Mouse (Mus musculus) cerebellum, adult 11 months (tissue): Measurements from ENCODE around the gene Xpnpep2.

Experiments used
- DNase-seq: peaks from one replicate; pipeline ENCODE4 v3.0.0; 2022

The Xpnpep2 gene

GRCm38 (mm10) chrX:48108394-48109315, at the start of gene Xpnpep2:
Gene Xpnpep2 (plus strand): TSS chrX:48108725.
- DNase-seq: no peak

- no peak for DNase-seq
Measured at GRCm38 (mm10) chrX:48062481-48062880, 46.0 kb upstream of the Xpnpep2 start.

GRCm38 (mm10) chrX:48064166-48064853, 44.2 kb upstream of the Xpnpep2 start:
- DNase-seq: no peak

- DNase-seq: no peak
Measured at GRCm38 (mm10) chrX:48066891-48067290, 41.6 kb upstream of the Xpnpep2 start.

GRCm38 (mm10) chrX:48071961-48072360, 36.6 kb upstream of the Xpnpep2 start:
- DNase-seq: no peak

GRCm38 (mm10) chrX:48072401-48072800, 36.1 kb upstream of the Xpnpep2 start:
- no peak for DNase-seq

GRCm38 (mm10) chrX:48074691-48075090, 33.8 kb upstream of the Xpnpep2 start:
- DNase-seq: no peak

- DNase-seq: peak; percentile 31
Measured at GRCm38 (mm10) chrX:48076806-48077425, 31.6 kb upstream of the Xpnpep2 start.

- DNase-seq: no peak
Measured at GRCm38 (mm10) chrX:48082364-48082763, 26.2 kb upstream of the Xpnpep2 start.

GRCm38 (mm10) chrX:48092129-48092528, 16.4 kb upstream of the Xpnpep2 start:
- DNase-seq: peak; percentile 39

GRCm38 (mm10) chrX:48093555-48093954, 15.0 kb upstream of the Xpnpep2 start:
- no peak for DNase-seq

- no peak for DNase-seq
Measured at GRCm38 (mm10) chrX:48094658-48095057, 13.9 kb upstream of the Xpnpep2 start.

GRCm38 (mm10) chrX:48096580-48096979, 11.9 kb upstream of the Xpnpep2 start:
- DNase-seq: no peak

GRCm38 (mm10) chrX:48098470-48099129, 9.9 kb upstream of the Xpnpep2 start:
- no peak for DNase-seq

GRCm38 (mm10) chrX:48099871-48100270, 8.7 kb upstream of the Xpnpep2 start:
- no peak for DNase-seq

- DNase-seq: no peak
Measured at GRCm38 (mm10) chrX:48103256-48103655, 5.3 kb upstream of the Xpnpep2 start.

GRCm38 (mm10) chrX:48104736-48105441, 3.6 kb upstream of the Xpnpep2 start:
- DNase-seq: peak; percentile 54

- no peak for DNase-seq
Measured at GRCm38 (mm10) chrX:48106226-48106625, 2.3 kb upstream of the Xpnpep2 start.

- DNase-seq: no peak
Measured at GRCm38 (mm10) chrX:48109316-48109655, 761 bp downstream of the Xpnpep2 start.

- DNase-seq: no peak
Measured at GRCm38 (mm10) chrX:48119294-48119693, 10.8 kb downstream of the Xpnpep2 start.

- DNase-seq: peak; percentile 67
Measured at GRCm38 (mm10) chrX:48124132-48125071, 15.9 kb downstream of the Xpnpep2 start.
